Mouse (Mus musculus): ENCODE measurements around the gene Ostm1. TPM values are rescaled to one million over a fixed set of nuclear protein-coding genes. Genes with fewer than 3 reads are reported as not detected.

Gene Ostm1
- polyA plus RNA-seq, 1 experiment from 2014 or later = 8.4 TPM

- no peaks in the 10 kb centered on the region for H3K36me3 ChIP-seq
- peak overlapping the region; percentile 39 for H3K4me3 ChIP-seq
- H3K9me3 ChIP-seq (replicated peaks) = no peaks in the 10 kb centered on the region
- 17% methylated on average over 19 of the region's 19 CpGs for WGBS
- H3K4me1 ChIP-seq = peaks cover 16% of the 10 kb centered on the region
- H3K27ac ChIP-seq = no peak overlapping the region
- peaks cover 43% of the 10 kb centered on the region; the same call in 1 of the 2 replicates for H3K27me3 ChIP-seq (ENCODE audit: low read depth, poor library complexity, severe bottlenecking)
- DNase-seq (ENCODE audit: low spot score) = peak; percentile 36
Measured at GRCm38 (mm10) chr10:42715366-42716035, 131.9 kb downstream of the Ostm1 start.

DNA sequence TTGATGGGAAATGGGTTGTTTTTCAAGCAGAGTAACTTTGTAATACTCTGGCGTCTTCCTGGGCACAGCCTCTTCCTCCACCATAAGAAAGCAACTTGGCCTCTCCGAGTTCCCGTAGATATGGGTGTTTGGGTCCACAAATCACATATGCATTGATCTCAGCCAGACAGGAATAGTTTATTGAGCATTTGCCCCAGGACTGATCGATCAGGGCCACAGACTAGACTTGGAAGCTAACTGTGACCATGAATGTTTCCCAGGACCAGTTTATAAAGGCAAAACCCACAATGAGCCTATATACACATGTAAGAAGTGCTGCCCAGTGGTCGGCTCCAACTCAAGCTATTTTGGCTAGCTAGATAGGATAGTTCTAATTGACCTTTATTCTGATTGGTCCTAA lies 138.5 kb downstream of the Ostm1 start:
- no peak overlapping the region for H3K4me3 ChIP-seq
- WGBS = 88% methylated on average over 5 of the region's 5 CpGs
- H3K9me3 ChIP-seq (replicated peaks) = no peaks in the 10 kb centered on the region
- 0 out of 2 replicates have a peak, but pooled peaks cover 14% of the 10 kb centered on the region for H3K27me3 ChIP-seq (ENCODE audit: low read depth, poor library complexity, severe bottlenecking)
- DNase-seq (ENCODE audit: low spot score) = no peak
- peaks cover 10% of the 10 kb centered on the region for H3K4me1 ChIP-seq
- no peaks in the 10 kb centered on the region for H3K36me3 ChIP-seq
- H3K27ac ChIP-seq = no peak overlapping the region

DNA sequence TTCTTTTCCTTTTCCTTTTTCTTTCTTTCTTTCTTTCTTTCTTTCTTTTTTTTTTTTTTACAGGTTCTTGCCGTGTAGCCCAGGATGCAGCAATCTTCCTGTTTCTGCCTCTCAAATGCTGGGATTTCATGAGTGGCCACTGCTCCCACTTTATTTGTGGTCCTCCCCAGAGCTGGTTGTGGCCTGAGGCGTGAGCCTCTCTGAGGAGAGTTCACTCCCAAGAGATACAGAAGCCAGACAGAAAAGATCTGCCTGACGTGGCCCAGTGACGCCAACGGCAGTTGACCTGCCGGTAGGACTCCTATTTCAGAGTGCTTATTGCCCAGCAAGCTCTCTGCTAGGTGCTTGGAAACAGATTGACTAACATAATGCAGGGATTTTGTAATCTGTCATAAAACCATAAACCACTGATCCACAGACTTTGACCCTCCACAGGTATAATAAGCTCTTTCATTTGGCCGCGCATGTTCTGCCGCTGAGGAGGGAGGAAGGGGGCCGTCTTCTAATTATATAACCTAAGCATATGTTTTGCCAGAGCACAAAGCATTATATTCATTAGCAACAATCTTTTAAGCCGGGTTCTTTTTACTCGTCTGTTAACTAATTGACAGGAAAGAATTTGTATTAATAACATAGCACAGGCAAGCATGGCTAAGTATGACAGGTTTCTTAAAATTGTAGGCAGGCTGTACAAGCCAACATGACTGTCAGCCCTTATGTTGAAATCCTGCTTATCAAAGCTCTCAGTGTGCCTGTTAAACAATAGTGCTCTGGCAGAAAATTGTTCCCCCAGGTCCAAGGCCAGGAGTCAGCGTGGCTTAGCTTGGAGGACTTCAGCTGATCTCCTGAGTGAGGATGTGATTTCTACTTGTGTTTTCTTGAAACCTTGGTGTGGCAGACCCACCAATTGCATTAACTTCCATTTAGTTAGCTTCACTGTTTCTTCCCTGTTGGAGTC lies 139.9 kb downstream of the Ostm1 start:
- no peak overlapping the region for H3K4me3 ChIP-seq
- no peaks in the 10 kb centered on the region for H3K36me3 ChIP-seq
- no peaks in the 10 kb centered on the region for H3K9me3 ChIP-seq (replicated peaks)
- H3K27me3 ChIP-seq (ENCODE audit: low read depth, poor library complexity, severe bottlenecking) = 0 out of 2 replicates have a peak, but pooled peaks cover 9% of the 10 kb centered on the region
- WGBS = 77% methylated on average over 13 of the region's 13 CpGs
- no peak for DNase-seq (ENCODE audit: low spot score)
- no peak overlapping the region for H3K27ac ChIP-seq
- H3K4me1 ChIP-seq = peaks cover 10% of the 10 kb centered on the region

- no peak overlapping the region for H3K4me3 ChIP-seq
- no peak for DNase-seq (ENCODE audit: low spot score)
- H3K9me3 ChIP-seq (replicated peaks) = no peaks in the 10 kb centered on the region
- no peak overlapping the region for H3K27ac ChIP-seq
- WGBS = 89% methylated on average over 2 of the region's 2 CpGs
- H3K4me1 ChIP-seq = no peaks in the 10 kb centered on the region
- no peaks in the 10 kb centered on the region for H3K36me3 ChIP-seq
- no peaks in the 10 kb centered on the region for H3K27me3 ChIP-seq (ENCODE audit: low read depth, poor library complexity, severe bottlenecking)
Measured at GRCm38 (mm10) chr10:42729607-42730006, 146.0 kb downstream of the Ostm1 start.

DNA sequence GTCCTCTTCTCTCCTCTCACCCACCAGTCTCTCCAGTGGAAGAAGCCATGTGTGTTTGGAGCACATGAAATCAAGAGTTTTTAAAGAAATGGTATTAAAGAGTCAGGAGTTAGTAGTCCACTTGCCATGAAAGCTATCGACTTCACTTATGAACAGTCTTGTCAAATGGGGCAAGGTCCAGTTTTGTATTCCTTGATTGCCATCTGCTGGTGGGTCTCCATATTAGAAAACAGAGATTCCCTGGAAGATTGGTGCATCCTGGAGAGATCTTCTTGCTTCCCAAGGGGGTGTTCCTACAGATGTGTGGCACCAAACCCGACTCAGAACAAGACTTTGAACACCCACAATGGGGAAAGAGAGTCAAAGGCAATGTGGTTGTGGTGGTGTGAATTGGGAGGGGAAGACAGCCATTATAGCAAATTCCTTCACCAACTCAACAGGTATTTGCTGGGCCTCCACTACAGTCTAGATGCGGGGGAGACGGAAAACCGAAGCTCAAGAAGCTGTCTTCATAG lies 151.0 kb downstream of the Ostm1 start:
- Histone ChIP-seq H3K27ac (no peak overlapping the region), H3K4me1 (no peaks in the 10 kb centered on the region), H3K27me3 (ENCODE audit: low read depth, poor library complexity, severe bottlenecking) (no peaks in the 10 kb centered on the region), H3K36me3 (no peaks in the 10 kb centered on the region), H3K4me3 (no peak overlapping the region), H3K9me3 (replicated peaks) (no peaks in the 10 kb centered on the region)
- peak; percentile 37 for DNase-seq (ENCODE audit: low spot score)
- WGBS = 63% methylated on average over 5 of the region's 5 CpGs

- H3K4me3 ChIP-seq = no peak overlapping the region
Measured at GRCm38 (mm10) chr10:42751813-42752212, 168.2 kb downstream of the Ostm1 start.

More at GRCm38 (mm10) chr10:42751813-42752212, 168.2 kb downstream of the Ostm1 start:
- H3K27ac ChIP-seq = no peak overlapping the region
- H3K36me3 ChIP-seq = no peaks in the 10 kb centered on the region
- WGBS = 64% methylated on average over 10 of the region's 10 CpGs
- H3K4me1 ChIP-seq = no peaks in the 10 kb centered on the region
- H3K27me3 ChIP-seq (ENCODE audit: low read depth, poor library complexity, severe bottlenecking) = no peaks in the 10 kb centered on the region
- no peak for DNase-seq (ENCODE audit: low spot score)
- no peaks in the 10 kb centered on the region for H3K9me3 ChIP-seq (replicated peaks)

Other genes starting within 250 kb of the Ostm1 start
- 4.0 and 4.6 TPM in 2 replicates for gene Afg1l, start 105.3 kb upstream of the Ostm1 start, polyA plus RNA-seq (2016; fragmentation: Nextera tagmentation; extraction: Ambion mirVana)
- gene Snx3, start 81.8 kb upstream of the Ostm1 start, polyA plus RNA-seq (2016; fragmentation: Nextera tagmentation; extraction: Ambion mirVana) = 236 and 240 TPM in 2 replicates
- gene Nr2e1, start 190 bp upstream of the Ostm1 start, polyA plus RNA-seq (2016; fragmentation: Nextera tagmentation; extraction: Ambion mirVana) = not detected in 2 replicates
- 24.7 and 29.9 TPM in 2 replicates for gene Sec63, start 177.7 kb downstream of the Ostm1 start, polyA plus RNA-seq (2016; fragmentation: Nextera tagmentation; extraction: Ambion mirVana)